Mouse (Mus musculus) liver, adult (tissue): ENCODE results near the gene 4930435E12Rik.

Experiments
- GATA4 ChIP-seq: IDR thresholded peaks from 2 replicates; pipeline ENCODE4 v1.6.1; 2014; ENCODE audit warnings: mild to moderate bottlenecking, low read length; ENCODE audit not compliant: insufficient replicate concordance

The 4930435E12Rik gene

DNA sequence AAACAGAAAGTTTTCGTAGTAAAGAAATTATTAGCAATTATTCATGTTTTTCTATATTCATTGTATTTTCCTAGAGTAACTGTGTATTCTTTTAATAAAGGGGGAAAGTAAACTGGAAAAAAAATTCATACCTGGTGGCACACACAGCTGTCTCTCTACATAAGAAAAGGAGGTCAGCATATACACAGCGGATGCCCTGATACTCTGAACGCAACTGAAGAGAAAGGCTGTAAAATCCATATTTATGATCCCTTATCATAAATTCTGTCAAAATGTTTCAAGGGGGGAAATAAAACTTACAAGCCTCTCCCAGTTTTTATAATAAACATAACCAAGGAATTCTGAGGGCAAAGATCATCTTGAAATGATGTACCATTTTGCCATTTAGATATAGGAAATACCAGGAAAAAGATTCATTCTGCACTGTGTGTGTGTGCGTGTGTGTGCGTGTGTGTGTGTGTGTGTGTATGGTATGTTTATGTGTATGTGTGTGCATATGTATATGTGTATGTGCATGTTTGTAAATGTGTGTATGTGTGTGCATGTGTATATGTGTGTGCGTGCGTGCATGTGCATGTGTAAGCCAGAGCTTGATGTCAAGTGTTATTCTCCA is 47.5 kb downstream of the 4930435E12Rik start:
- TF ChIP-seq GATA4, result no peak

DNA sequence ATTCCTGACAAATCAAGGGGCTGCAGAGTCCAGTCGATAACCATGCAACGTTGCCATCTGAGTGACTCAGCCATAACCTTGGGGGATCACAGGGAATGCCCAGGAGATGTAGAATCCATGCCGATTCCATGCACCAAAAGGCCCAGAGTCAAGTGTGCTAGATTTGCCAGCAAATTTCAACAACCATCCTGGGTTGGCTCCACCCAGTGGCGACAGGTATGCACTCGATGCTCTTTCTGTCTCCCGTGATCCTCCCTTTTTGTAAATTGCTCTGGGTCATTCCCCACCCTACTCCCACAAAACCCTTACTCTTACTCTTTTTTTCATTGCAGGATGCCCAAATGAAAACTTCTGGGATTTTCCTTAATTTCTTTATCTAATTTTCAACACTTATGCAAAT is 52.2 kb downstream of the 4930435E12Rik start:
- no peak for TF ChIP-seq GATA4

DNA sequence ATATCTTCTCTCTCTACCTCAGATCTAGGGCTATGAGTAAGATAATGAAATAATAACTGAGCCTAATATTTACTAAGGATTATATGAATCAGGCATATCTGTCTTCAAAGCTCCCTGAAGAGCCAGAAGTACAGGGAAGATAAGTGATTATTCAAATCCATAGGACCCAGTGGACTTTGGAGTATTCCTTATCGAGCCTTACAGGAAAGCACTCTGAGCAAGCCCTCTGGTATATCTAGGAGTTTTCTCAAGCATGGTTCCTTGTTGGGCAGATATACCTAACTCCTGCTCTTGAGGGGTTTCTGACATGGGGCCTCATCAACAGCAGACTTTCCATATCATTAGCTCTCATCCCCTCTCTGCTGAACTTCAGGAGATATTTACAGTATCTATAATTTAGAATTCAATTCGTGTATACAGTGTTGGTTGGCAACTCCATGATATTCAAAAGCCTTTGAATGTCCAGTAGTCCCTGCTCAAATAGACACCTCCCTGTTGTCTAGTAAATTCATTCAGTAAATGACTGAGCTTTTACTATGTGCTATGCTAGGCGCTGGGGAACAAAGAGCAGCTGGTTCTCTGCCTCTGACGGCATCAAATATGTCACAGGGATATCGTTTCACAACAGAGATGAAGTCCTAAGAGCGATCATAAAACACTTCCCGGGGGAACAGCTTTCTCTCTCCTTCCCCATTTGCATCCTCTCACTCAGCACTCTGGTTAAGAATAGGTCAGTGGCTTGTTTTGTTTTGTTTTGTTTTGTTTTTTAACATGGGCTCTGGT is 53.4 kb downstream of the 4930435E12Rik start:
- TF ChIP-seq GATA4, result no peak

DNA sequence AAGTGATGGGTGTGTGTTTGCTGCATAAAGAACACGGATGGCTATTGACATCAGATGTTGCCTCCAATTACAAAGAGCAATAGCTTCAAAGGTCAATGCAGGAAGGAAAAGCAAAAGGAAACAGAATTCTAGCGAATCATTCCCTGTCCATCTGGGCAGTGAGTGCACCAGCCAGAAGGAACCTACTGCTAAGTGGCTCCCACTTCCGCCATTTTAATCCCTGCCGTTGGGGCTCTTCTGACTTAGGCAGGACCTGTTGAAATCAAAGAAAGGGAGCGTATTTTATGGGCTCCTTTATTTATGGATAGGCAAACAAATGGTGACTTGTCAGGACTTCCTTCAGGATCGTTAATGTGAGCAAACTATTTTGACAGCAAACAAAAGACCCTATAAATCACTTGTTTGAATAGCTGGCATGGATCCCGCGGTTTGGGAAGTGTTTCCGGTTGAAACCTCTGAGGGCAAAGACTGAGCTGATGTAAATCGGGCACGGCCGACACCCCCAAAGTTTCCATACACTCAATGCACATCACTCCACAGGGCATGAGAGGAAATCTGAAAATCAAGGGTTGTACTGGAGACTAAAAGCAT is 55.5 kb downstream of the 4930435E12Rik start:
- TF ChIP-seq GATA4, result no peak

DNA sequence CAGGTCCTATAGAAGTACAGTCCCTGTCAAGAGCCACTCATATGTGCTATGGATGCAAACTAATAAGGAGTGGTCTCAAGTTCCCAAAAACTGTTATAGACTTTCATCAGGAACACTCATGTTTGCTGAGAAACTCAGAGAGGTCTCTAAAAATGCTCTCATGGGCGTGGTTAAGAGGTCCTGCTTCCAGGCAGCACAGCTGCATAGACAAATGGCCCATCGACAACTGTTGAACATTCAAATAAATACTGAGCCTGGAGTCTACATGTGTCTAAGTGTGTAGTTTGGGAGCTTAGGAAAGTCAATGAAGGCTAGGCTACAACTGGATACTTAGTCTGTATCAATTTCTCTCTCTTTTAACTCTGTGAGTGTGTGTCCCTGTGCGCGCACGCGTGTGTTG is 57.4 kb downstream of the 4930435E12Rik start:
- TF ChIP-seq GATA4, result no peak

DNA sequence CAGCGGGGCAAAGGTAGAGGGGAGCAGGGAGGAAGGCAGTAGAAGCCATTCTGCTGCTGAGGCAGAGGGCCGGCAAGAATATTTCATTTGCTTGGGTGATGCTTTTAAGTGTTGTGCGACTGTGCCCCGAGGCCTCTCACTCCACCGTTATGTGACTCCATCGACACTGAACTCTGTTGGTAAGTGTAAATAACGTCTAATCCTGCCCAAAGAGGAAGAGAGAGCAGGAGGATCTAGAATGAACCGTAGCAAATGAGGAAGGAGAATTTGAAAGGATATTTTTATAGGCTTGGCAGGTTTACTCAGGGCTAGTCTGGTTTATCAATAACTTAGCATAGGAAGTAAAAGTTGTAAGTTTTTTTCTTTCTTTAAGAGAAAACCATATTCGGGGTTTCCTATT is 59.0 kb downstream of the 4930435E12Rik start:
- no peak for TF ChIP-seq GATA4

DNA sequence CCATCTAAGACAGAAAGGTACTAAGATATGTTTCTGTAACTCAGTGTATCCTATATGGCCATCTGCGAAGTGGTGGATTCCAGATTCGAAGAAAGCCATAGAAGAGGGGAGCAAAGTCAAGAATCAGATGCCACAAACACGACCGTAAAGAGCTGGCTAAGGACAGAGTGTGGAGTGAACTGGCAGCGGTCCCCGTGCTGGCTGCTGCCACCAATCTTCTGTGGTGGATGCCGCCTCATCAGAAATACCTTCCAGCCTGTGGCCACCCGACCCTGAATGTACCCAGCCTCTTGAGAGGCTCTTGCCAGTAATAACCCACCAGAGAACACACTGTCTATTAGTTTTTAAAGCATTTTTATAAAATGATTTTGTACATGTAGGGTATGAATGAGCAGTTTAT is 60.2 kb downstream of the 4930435E12Rik start:
- no peak for TF ChIP-seq GATA4

DNA sequence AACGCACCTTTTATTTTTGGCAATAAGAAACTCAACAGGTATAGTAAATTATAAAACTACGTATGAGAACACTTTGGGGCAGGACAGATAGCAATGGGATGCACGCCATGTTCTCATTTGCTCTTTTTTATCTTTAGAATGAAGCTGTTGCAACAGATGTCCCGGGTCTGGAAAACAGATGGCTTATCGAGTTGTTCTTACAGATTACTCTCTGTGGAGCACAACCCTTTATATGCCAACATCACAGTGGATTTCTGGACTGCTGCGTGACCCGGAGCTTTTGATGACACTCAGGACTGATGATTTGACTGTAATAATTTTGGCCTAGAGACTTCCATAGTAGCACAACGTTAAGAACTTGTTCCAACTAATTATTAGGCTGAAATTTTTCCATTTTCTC is 60.8 kb downstream of the 4930435E12Rik start:
- TF ChIP-seq GATA4, result no peak

DNA sequence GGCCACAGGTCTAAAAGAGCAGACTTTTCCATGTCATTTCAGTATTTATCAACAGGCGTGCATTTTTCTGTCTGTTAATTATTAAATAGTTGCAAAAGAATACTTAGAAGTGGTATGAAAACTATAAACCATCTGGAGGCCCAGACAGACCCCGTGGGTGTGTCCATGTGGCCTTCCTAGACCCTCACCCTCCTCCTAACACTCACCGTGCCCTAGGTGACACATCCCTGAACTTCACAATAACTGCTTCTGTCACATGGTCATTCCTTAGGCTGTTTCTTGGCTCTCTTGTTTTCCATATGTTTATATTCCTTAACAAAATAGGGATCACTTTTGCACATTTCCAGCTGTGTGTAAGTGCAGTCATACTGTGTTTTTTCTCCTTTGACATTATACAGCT is 61.9 kb downstream of the 4930435E12Rik start:
- no peak for TF ChIP-seq GATA4

DNA sequence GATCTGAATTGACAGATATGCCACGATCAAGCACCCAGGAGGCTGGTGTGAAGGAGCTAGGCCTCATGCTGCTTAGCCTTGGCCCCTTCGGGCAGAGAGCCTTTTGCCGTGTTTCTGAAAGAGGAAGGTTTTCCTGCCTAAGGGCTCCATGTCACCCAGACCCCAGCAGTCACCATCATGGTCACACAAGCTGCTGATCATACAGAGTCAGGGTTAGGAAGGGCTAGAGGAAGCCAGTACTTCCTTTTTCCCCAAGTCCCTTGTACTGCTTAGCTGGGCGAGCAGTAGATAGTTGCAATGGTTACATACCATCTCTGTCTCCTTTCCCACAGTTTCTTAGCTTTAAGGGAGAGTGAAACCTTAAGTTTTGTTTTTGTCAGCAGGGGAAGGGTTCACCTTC is 65.0 kb downstream of the 4930435E12Rik start:
- no peak for TF ChIP-seq GATA4

DNA sequence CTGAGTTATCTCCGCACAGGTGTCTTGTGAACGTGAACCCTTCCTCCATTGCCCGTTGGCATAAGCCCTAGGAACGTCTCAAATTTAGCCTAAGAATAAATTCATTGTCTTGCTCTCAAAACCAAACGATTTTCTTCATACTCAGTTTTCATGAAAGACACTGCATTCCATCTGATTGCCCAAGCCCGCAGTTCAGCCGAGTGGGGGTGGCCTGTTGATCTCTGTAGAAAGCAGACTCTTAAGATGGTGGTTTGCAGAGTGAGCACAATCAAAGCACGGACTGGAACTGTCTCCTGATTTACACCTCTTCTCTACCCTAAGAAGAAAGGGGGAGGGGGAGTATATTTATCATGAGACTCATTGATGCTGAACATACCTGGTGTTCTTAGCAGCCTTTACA is 66.1 kb downstream of the 4930435E12Rik start:
- no peak for TF ChIP-seq GATA4
